Mouse (Mus musculus) midbrain, embryonic 10.5 days (tissue): ENCODE results near the gene Rrad. TPM values are rescaled to one million over a fixed set of nuclear protein-coding genes. Genes with fewer than 3 reads are reported as not detected.
A peak's percentile ranks its signal among the peaks of the same experiment; 100 is the strongest.

Experiments
- DNase-seq: peaks from one replicate; pipeline ENCODE4 v3.0.0-alpha.2; 2017; ENCODE audit warnings: low spot score
- H3K27ac ChIP-seq: fragments of 300-500 bp; sonication (generic); replicated peaks from 2 replicates; pipeline ENCODE4 v1.5.1; 2016; ENCODE audit warnings: mild to moderate bottlenecking
- H3K27me3 ChIP-seq: fragments of 300-500 bp; sonication (generic); 2 replicates; pipeline ENCODE4 v1.6.1; 2016; ENCODE audit warnings: low read depth, mild to moderate bottlenecking; ENCODE audit not compliant: poor library complexity, severe bottlenecking
- H3K36me3 ChIP-seq: fragments of 300-500 bp; sonication (generic); 2 replicates; pipeline ENCODE4 v1.6.1; 2016; ENCODE audit warnings: mild to moderate bottlenecking, moderate library complexity
- H3K4me1 ChIP-seq: fragments of 300-500 bp; sonication (generic); 2 replicates; pipeline ENCODE4 v1.6.1; 2016
- H3K4me3 ChIP-seq: fragments of 300-500 bp; sonication (generic); 2 replicates; pipeline ENCODE4 v1.5.1; 2016; ENCODE audit warnings: mild to moderate bottlenecking, moderate library complexity
- H3K9me3 ChIP-seq: fragments of 300-500 bp; sonication (generic); replicated peaks from 2 replicates; pipeline ENCODE4 v1.6.1; 2016; ENCODE audit warnings: mild to moderate bottlenecking
- WGBS: fragments of 180-500 bp; shearing (Covaris S2); methylation state at CpG from one replicate; pipeline ENCODE4 v1.1.7; 2016; 5-methylcytosine and 5-hydroxymethylcytosine counted together
- polyA plus RNA-seq: library from polyadenylated mRNA; unstranded; fragments of >200 nt; fragmentation: Nextera tagmentation; extraction: Ambion mirVana; gene quantifications from 2 replicates; pipeline ENCODE4 v1.2.1, GENCODE M21; 2016

The Rrad gene
- polyA plus RNA-seq, 1 experiment from 2014 or later: 1.3 TPM

DNA sequence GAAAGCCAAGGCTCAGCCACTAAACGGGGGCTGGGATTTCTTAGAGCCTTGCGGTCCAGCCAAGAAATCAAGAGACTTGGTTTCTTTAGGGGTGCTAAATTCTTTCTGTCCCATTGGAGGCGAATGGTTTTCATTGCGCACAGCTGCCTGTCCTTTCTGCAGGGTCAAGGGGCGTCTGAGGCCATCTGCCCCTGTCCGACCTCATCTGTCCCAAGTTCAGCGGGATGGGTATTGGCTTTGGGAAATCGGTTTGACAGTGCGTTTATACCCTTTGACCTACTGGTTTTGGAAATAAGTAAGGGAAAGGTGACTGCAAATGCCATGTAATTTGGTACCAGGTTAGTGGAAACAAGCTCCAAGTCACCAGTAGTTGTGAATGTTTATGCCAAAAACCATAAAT is 39.3 kb downstream of the Rrad start:
- Histone ChIP-seq H3K4me1 (peaks cover 21% of the 10 kb centered on the region), H3K27me3 (no peaks in the 10 kb centered on the region), H3K27ac (peak overlapping the region; percentile 90), H3K9me3 (no peaks in the 10 kb centered on the region), H3K36me3 (peaks cover 36% of the 10 kb centered on the region), H3K4me3 (peak overlapping the region; percentile 85)
- DNase-seq: peak; percentile 52
- 6% methylated on average over 9 of the region's 9 CpGs for WGBS

DNA sequence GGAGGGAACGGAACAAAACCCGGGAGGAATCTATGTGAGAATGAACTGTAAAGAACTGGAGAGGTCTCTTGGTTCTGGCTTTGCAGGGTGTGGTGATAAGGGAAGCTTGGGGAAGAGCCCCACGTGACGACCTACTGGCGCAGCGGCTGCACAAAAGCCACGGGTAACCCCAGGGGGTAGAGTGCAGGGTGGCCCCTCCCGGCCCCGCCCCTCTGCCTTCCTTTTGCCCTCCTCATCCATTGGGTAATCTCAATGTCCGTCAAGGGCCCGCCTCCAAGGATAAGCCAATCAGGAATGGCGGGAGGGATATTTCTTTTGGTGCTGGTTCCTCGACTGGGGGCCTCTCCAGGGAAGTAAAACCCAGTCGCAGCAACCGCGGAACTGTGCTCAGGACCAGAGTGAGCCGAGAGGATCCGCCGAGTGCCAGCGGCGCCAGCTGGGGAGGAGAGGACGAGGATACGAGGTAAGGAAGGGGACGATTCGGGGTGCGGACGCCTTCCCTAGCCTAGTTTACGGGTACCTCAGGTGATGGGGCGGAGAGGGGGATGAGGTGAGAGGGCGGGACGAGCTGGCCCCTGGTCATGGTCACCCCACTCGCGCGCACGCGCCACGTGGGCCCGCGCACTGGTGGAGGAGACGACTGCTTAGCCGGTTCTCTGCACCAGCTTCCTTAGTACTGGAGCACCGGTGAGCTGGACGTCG is 39.8 kb downstream of the Rrad start, which contains the start of gene Pdp2:
TSS of gene Pdp2 (plus strand) at position 319 of the 702 bp plus-strand sequence.
- Histone ChIP-seq H3K27ac (peak within 1 kb of the TSS; percentile 90), H3K9me3 (no peaks in the 10 kb centered on the region), H3K4me3 (peak within 1 kb of the TSS; percentile 85), H3K36me3 (peaks cover 30% of the 10 kb centered on the region), H3K4me1 (peaks cover 21% of the 10 kb centered on the region), H3K27me3 (no peaks in the 10 kb centered on the region)
- DNase-seq: peak; percentile 89
- under 1% methylated on average over 44 of the region's 44 CpGs for WGBS

DNA sequence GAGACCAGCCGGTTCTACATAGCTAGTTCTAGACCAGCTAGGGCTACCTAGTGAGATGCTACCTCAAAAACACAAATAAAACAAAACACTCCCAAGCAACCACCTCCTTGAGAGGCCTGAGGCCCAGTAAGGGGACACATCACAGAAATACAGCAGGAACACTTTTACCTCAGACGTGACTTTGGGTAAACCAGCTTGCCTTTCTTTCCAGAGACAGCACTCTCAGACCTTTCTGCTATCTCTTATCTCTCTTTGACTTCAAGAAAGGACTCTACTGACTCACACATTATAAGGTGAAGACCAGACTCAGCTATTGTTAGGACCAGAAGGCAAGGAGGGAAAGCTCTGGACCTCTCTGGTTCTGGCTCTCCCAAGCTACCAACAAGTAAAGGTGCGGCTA is 40.8 kb downstream of the Rrad start:
- Histone ChIP-seq H3K36me3 (peaks cover 20% of the 10 kb centered on the region), H3K27me3 (no peaks in the 10 kb centered on the region), H3K4me3 (no peak overlapping the region), H3K27ac (no peak overlapping the region), H3K9me3 (peaks cover 4% of the 10 kb centered on the region; the same call in 1 of the 2 replicates), H3K4me1 (peaks cover 21% of the 10 kb centered on the region)
- WGBS: 92% methylated on average over 3 of the region's 3 CpGs
- DNase-seq: no peak

DNA sequence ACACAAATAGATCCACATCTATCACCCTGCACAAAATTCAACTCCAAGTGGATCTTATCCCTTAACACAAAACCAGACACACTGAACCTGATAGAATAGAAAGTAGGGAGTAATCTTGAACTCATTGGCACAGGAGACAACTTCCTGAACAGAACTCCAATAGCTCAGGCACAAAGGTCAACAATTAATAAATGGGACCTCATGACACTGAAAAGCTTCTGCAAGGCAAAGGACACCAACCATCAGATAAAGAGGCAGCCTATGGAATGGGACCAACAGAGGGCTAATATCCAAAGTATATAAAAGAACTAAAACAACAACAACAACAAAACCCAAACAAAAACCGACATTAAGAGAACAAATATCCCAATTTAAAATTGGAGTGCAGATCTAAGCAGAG is 46.6 kb downstream of the Rrad start:
- H3K27ac ChIP-seq: no peak overlapping the region
- no peaks in the 10 kb centered on the region for H3K4me1 ChIP-seq
- no peak for DNase-seq
- no peaks in the 10 kb centered on the region for H3K27me3 ChIP-seq
- H3K36me3 ChIP-seq: no peaks in the 10 kb centered on the region
- H3K4me3 ChIP-seq: no peak overlapping the region
- peaks cover 18% of the 10 kb centered on the region; the same call in 1 of the 2 replicates for H3K9me3 ChIP-seq
- 65% methylated on average over 1 of the region's 1 CpGs for WGBS

Other genes with a start within 250 kb of the Rrad start
- 1.7 and 1.8 TPM in 2 replicates for gene Cmtm4, start 235.5 kb downstream of the Rrad start, polyA plus RNA-seq
- gene Dync1li2, start 188.3 kb downstream of the Rrad start, polyA plus RNA-seq: 80.1 and 96.1 TPM in 2 replicates
- gene Terb1, start 121.4 kb downstream of the Rrad start, polyA plus RNA-seq: 0.16 and 0.22 TPM in 2 replicates
- gene Nae1, start 96.7 kb downstream of the Rrad start, polyA plus RNA-seq: 134 and 139 TPM in 2 replicates
- 0.86 and 1.2 TPM in 2 replicates for gene Car7, start 96.6 kb downstream of the Rrad start, polyA plus RNA-seq
- 14.3 and 16.5 TPM in 2 replicates for gene Pdp2, start 39.9 kb downstream of the Rrad start, polyA plus RNA-seq
- not detected in 2 replicates for gene Cdh16, start 6.9 kb downstream of the Rrad start, polyA plus RNA-seq
- 107 and 110 TPM in 2 replicates for gene Ciao2b, start 10.6 kb upstream of the Rrad start, polyA plus RNA-seq
- gene Ces2a, start 102.7 kb upstream of the Rrad start, polyA plus RNA-seq: not detected in 2 replicates
- gene Ces2b, start 200.2 kb upstream of the Rrad start, polyA plus RNA-seq: 0.22 TPM in 1 of 2 replicates, not detected in the other
- gene Ces2c, start 215.7 kb upstream of the Rrad start, polyA plus RNA-seq: not detected in 2 replicates